Mouse (Mus musculus): ENCODE results near the gene Ncmap.
"Not testable (repeated sequence)": the region's sequence is repeated elsewhere in the genome, so short reads cannot be mapped to it uniquely, and the experiment has no call there.

Ncmap gene

GRCm38 (mm10) chr4:135397551-135397950, 476 bp downstream of the Ncmap start:
- no peak for DNase-seq

GRCm38 (mm10) chr4:135396303-135396702, 1.7 kb downstream of the Ncmap start:
- no peak for DNase-seq

- DNase-seq, result no peak
These were observed 2.7 kb downstream of the Ncmap start for GRCm38 (mm10) chr4:135395375-135395774.

GRCm38 (mm10) chr4:135394666-135395065, 3.4 kb downstream of the Ncmap start:
- DNase-seq, result no peak

- no peak for DNase-seq
These were observed 4.6 kb downstream of the Ncmap start for GRCm38 (mm10) chr4:135393381-135393780.

- no peak for DNase-seq
These were observed 5.2 kb downstream of the Ncmap start for GRCm38 (mm10) chr4:135392801-135393200.

GRCm38 (mm10) chr4:135391014-135391413, 7.0 kb downstream of the Ncmap start:
- DNase-seq, result no peak

GRCm38 (mm10) chr4:135385614-135386013, 12.4 kb downstream of the Ncmap start:
- peak; percentile 27 to 37 for DNase-seq

GRCm38 (mm10) chr4:135382316-135382715, 15.7 kb downstream of the Ncmap start:
- DNase-seq, result peak; percentile 88 to 89

GRCm38 (mm10) chr4:135381355-135381754, 16.7 kb downstream of the Ncmap start:
- no peak for DNase-seq

GRCm38 (mm10) chr4:135377241-135377640, 20.8 kb downstream of the Ncmap start:
- no peak for DNase-seq

GRCm38 (mm10) chr4:135375444-135375843, 22.6 kb downstream of the Ncmap start:
- no peak for DNase-seq

- DNase-seq, result no peak
These were observed 24.7 kb downstream of the Ncmap start for GRCm38 (mm10) chr4:135373299-135373698.

GRCm38 (mm10) chr4:135370372-135370771, 27.7 kb downstream of the Ncmap start:
- no peak for DNase-seq

- DNase-seq, result no peak
These were observed 35.2 kb downstream of the Ncmap start for GRCm38 (mm10) chr4:135362828-135363227.

GRCm38 (mm10) chr4:135361722-135362121, 36.3 kb downstream of the Ncmap start:
- DNase-seq, result no peak

- peak; percentile 54 to 57 for DNase-seq
These were observed 39.3 kb downstream of the Ncmap start for GRCm38 (mm10) chr4:135358736-135359135.

- no peak for DNase-seq
These were observed 40.7 kb downstream of the Ncmap start for GRCm38 (mm10) chr4:135357221-135357920.

- no peak for DNase-seq
These were observed 42.0 kb downstream of the Ncmap start for GRCm38 (mm10) chr4:135355886-135356550.

GRCm38 (mm10) chr4:135354751-135355150, 43.3 kb downstream of the Ncmap start:
- DNase-seq, result not testable (repeated sequence)

GRCm38 (mm10) chr4:135353794-135354450, 44.1 kb downstream of the Ncmap start:
- DNase-seq, result peak; percentile 8 to 14

GRCm38 (mm10) chr4:135353066-135353793, 44.8 kb downstream of the Ncmap start, which contains the start of gene Srrm1:
TSS of gene Srrm1 (minus strand) at chr4:135353321.
- DNase-seq, result peak; percentile 99

All from cerebellum, postnatal 14 days (tissue).